Mouse (Mus musculus): ENCODE measurements around the gene Sipa1l2.

The Sipa1l2 gene

DNA sequence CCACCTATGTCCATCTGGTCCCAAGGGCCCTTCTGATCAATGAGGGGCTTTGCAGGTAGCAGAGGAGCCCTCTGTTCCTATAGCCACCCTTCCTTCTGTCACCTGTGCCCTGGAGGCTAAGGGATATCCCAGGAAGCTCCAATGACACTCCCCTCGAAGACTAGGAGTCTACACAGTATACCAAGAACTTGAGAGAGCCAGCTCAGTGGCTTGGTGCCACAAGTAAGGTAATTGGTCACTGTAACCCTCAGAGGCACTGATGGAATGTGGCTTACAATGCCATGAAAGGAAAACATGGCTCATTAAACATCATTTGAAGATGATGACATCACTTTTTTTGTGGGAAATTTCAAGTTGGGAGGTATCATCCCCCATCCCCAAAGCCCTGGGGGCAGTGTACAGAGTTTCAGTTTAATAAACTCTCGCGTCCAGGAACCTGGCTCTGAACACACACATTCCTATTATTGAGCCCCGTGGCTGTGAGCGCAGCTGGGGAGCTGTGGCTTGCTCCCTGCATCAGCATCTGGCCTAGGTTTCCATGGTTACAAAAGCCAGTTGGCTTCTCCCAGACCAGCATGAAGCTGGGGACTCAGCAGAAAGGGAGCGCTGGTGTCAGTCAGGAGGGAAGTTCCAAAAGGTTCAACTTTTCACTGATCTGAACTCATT is 104.3 kb downstream of the Sipa1l2 start:
- no peak for DNase-seq (ENCODE audit: low read depth, low spot score)

GRCm38 (mm10) chr8:125462901-125463300 is 106.7 kb downstream of the Sipa1l2 start:
- DNase-seq (ENCODE audit: low read depth, low spot score), result no peak

DNA sequence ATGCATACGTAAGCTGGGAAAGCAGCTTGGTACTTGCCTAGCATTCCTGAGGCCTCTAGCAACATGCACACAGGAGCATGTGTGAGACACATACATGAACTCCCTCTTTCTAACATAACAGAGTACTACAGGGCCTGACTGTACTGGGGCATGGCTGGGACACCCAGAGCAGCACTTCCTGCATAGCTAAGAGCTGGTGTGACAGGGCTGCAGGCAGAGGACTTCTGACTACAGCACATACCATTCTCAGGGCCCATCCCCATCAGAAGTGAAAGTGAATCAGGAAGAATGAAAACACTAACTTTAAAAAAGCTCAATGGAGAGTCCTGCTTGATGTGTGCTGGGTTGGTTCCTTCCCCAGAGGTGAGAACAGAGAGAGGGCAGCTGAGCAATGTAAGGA is 108.1 kb downstream of the Sipa1l2 start:
- no peak for DNase-seq (ENCODE audit: low read depth, low spot score)

DNA sequence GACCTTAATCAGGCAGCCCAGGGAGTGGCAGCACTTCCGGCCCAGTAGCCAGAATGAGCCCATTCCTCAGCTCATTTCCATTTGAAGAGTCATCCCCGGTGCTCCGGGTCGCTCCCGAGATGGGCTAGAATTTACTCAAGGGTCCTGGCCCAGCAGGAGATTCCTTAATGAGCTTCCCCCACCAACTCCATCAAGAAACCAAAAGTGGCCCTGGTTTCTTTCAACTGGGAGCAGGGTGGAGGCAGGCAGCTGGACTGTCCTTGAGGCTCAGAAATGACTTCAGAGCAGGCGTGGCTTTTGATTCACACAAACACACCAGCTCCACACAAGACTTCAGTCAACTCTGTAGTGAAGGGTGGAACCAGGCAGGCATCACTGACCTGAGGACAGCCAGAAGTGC is 109.0 kb downstream of the Sipa1l2 start:
- DNase-seq (ENCODE audit: low read depth, low spot score), result no peak

DNA sequence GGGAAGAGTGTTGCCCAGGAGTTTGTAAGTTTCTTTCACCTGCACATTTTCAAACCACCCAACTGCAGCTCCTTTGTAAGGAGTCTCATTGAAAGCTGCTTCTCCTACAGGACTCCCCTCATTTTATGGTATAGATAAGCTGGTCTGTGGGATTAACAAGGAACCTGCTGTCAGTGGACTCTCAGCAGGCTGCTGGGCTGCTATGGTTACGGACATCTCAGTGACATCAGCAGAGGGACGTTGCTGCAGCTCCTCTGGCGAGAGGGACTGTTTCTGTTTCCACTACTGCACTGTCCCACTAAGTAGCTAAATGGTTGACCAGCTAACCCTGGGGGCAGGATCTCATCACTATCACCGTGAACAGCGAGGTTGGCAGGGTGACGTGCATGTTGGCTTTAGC is 120.6 kb downstream of the Sipa1l2 start:
- no peak for DNase-seq (ENCODE audit: low read depth, low spot score)

GRCm38 (mm10) chr8:125447543-125447942 is 122.1 kb downstream of the Sipa1l2 start:
- no peak for DNase-seq (ENCODE audit: low read depth, low spot score)

DNA sequence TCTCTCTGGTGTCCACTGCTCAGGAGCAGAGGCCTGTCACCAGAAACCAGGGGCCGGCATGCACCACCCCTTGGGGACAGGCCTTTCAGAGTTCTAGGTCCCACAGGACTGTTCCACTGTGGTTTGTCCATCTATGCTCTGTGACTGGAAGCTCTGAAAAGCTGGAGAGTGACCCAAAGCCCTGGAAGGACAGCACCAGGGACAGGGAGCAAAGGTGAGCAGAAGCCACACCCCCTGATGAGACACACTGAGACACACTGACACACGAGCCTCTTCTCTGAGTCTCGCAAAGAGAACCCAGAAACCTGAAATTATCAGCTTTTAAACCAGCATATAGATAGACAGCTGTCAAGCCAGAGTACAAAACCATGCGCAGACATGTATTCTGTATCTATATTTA is 123.4 kb downstream of the Sipa1l2 start:
- DNase-seq (ENCODE audit: low read depth, low spot score), result no peak

DNA sequence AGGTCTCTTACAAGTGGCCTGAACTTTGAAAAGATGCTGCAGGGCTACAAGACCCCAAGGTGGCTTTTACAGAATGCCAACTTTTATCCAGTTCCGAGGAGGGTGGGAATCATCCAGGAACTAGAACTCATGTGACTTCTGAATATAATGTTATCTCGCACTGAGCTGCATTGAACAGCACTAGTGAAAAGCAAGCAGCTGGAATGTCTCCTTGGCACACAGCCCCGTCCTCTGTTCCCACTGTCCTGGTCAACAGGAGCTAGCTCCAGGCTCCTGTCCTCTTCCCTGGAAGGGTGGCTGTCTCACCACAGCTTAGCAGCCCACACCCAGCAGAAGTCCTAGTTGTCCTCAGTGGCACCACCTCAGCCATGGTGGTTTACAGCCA is 124.4 kb downstream of the Sipa1l2 start:
- DNase-seq (ENCODE audit: low read depth, low spot score), result no peak

- no peak for DNase-seq (ENCODE audit: low read depth, low spot score)
Observed at GRCm38 (mm10) chr8:125444457-125445224, 125.0 kb downstream of the Sipa1l2 start.

GRCm38 (mm10) chr8:125435320-125436100 is 134.1 kb downstream of the Sipa1l2 start:
- no peak for DNase-seq (ENCODE audit: low read depth, low spot score)

GRCm38 (mm10) chr8:125434151-125434550 is 135.5 kb downstream of the Sipa1l2 start:
- DNase-seq (ENCODE audit: low read depth, low spot score), result no peak

- no peak for DNase-seq (ENCODE audit: low read depth, low spot score)
Observed at GRCm38 (mm10) chr8:125431321-125431720, 138.3 kb downstream of the Sipa1l2 start.

GRCm38 (mm10) chr8:125430796-125431195 is 138.8 kb downstream of the Sipa1l2 start:
- no peak for DNase-seq (ENCODE audit: low read depth, low spot score)

DNA sequence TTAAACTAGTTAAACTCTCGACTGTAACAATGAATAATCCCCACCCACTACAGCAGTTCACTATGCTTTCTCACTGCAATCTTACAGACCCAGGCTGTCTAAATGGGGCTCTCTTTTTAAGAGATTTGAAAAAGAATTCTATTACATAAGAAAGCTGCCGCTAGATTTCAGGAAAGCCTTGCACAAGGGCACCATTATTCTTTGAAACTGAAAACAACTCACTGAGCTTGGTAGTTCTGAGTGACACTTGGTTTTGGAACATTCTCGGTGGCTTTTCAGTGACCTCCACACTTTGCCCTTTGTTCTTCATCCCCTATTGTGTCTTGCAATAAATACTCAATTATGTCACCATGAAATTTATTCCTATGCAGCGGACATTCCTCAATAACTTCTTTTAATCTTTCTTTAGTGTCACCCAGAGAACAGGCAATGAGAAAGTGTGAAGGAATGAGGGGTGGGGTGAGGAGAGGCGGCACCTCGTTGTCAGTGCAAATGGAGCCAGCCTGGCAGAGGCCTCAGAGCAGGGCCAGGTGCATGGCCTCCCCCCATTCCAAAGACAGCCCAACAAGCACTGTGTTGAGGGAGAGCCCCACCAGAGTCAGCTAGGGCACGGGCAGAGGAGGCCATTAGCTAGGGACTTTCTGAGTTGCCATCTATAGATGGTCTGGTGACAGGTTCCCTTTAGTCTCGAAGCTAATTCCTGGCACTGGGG is 140.5 kb downstream of the Sipa1l2 start:
- no peak for DNase-seq (ENCODE audit: low read depth, low spot score)

- DNase-seq (ENCODE audit: low read depth, low spot score), result no peak
Observed at GRCm38 (mm10) chr8:125423861-125424260, 145.7 kb downstream of the Sipa1l2 start.

DNA sequence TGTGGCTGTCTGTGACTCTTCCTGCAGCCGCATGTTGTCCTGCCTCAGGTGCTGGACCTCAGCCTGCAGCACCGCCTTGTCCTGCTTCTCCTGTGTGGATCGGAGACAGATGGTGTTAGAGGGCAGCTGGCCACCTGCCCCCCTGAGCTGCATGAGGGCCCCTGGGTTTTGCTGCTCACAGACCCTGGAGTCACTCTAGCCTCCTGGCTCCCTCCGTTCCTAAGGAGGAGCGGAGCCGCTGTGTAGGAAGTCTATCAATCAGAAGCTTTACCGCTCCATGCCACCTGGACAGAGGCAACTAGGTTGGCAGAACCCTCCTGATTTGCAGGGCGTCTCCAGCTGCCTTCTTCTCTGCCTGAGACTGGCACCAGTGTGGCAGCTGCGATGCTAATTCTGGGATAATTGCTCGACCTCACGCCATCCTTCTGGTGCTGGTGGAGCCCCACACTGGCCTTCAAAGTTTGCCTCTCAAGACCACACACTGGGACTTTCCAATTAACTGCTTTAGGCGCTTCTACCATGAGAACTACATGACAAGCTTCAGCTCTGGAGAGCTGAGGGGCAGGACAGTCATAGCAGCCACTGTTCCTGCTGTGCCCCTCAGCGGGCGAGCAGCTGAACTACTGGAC is 150.3 kb downstream of the Sipa1l2 start:
- DNase-seq (ENCODE audit: low read depth, low spot score), result no peak

DNA sequence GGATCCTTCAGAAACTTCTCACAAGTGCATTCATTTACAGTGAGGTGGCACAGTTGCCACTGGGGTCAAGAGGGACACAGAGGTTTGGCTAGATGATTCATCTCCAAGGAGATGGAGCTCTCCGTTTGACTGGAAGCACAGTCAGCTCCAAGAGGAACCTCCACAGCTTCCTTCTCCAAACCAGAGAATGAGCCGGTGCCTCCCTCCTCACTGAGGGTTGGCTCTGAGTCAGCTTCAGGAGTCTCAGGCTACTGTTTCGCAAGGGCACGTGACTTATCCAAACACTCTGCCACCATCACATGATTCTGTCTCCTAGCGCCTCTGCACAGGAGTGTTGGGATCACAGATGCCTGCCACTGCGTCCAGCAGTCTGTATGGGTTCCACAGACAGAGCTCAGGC is 153.5 kb downstream of the Sipa1l2 start:
- DNase-seq (ENCODE audit: low read depth, low spot score), result no peak

DNA sequence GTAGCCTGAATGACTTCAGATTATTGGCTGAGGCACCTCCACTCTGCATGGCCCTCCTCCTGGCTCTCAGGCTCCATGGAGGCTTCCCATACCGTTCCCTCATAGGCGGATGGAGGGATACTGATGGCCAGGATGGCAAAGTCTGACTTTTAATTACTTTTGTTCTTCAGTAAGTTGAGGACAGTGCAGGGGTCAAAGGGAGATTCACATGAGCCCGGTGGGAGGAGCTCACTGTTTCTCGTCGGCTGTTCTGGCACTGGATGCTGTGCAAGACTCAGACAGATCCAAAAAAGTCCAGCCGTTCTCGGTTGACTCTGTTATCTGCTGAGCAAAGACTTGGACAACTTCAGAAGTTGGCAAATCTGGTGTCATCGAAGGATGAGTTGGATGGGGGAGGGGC is 155.0 kb downstream of the Sipa1l2 start:
- DNase-seq (ENCODE audit: low read depth, low spot score), result no peak

DNA sequence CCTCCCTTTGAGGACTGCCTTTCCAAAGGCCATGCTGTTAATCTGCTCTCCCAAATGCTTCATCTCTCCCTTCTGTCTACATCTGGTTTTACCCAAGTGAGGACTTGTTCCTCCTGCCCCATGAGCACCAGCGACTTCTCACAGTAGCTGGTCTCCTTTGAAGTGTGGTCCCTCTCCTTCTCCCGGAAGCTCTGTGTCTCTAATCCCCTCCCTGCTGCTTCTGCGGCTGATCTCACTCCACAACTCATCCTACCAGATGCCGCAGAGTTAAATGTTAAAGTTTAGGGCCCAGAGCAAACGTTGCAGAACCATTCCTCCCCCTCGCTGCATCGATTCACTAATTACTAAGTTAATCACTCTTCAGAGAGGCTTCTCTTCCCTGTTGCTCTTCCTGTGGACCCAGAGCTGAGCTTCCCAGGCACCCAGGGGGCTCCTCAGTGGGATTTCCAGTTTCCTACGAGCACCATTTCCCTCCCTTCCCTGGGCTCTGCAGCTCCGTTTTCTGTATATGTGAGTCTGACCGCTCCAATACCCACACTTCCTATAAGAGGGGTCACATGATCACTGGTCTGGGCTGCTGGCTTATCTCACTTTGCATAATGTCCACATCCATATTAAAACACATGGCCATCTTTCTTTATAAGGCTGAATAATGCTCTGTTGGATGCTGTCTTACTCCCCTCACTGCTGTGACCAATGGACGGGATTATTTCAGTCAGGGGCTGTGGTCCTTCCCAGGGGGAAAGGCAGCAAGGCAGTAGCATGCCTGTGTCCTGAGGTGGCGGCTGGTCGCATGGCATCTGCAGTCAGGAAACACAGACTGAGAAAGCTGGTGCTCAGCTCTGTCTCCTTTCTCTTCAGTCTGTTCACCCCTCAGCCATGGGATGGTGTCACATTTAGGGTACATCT is 156.4 kb downstream of the Sipa1l2 start:
- no peak for DNase-seq (ENCODE audit: low read depth, low spot score)

DNA sequence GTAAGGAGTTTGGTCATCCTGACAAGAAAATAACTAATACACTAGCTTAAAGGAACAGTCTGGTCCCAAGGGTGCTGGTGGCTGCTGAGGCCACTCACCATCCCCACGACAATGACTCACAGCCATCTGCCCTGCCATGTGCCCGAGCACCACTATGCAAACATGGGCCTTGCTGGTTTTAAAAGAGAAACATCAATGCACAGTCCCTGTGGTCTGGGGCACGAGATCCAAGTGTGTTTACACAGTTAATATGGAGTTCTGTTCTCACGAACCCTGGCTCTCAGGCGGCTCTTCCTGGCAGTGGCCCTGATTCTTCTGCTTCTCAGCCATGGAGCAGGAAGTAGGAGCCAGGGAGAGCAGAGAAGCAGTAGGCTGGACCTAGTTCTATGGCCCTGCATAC is 159.0 kb downstream of the Sipa1l2 start:
- DNase-seq (ENCODE audit: low read depth, low spot score), result no peak

Data from brain, embryonic 18.5 days (tissue).